Mouse (Mus musculus) cerebellum, adult 2 months (tissue): ENCODE data around the gene Nim1k.

Experiments used
- CTCF ChIP-seq: fragments of 200-500 bp; IDR thresholded peaks from 2 replicates; pipeline ENCODE4 v1.5.1; 2011; ENCODE audit warnings: low read depth, mild to moderate bottlenecking, control low read depth, low read length, moderate library complexity, borderline replicate concordance; ENCODE audit not compliant: insufficient read depth
- POLR2A ChIP-seq: fragments of 200-500 bp; IDR thresholded peaks from 2 replicates; pipeline ENCODE4 v1.6.1; 2011; ENCODE audit warnings: low read length, control low read depth, borderline replicate concordance; ENCODE audit not compliant: insufficient read depth

GRCm38 (mm10) chr13:119792791-119793404 lies 37.2 kb upstream of the Nim1k start:
- TF ChIP-seq CTCF (no peak), POLR2A (no peak)
